Mouse (Mus musculus) gastrocnemius, postnatal 10 days (tissue): ENCODE data around the gene Ube2m. TPM values are rescaled to one million over a fixed set of nuclear protein-coding genes. Genes with fewer than 3 reads are reported as not detected.

Experiments used
- DNase-seq: peaks from one replicate; pipeline ENCODE4 v3.0.0; 2021; ENCODE audit warnings: mixed read lengths
- total RNA-seq, 2 experiments: library from RNA; stranded (reverse); gene quantifications; 2 replicates each; pipeline ENCODE4 v1.2.3; 2021

Ube2m gene
- total RNA-seq, 2 experiments from 2014 or later = 153 to 168 TPM

DNA sequence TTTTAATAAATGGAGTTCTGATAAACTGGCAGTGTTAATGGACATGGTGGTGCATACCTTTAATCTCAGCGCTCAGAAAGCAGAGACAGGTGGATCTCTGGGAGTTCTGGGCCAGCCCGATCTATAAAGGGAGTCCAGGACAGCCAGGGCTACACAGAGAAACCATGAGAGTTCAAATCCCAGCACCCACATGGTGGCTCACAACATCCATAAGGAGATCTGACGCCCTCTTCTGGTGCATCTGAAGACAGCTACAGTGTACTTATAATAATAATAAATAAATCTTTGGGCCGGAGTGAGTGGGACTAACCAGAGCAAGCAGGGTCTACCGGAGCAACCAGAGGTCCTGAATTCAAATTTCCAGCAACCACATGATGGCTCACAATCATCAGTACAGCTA is 34.7 kb downstream of the Ube2m start:
- DNase-seq = no peak

DNA sequence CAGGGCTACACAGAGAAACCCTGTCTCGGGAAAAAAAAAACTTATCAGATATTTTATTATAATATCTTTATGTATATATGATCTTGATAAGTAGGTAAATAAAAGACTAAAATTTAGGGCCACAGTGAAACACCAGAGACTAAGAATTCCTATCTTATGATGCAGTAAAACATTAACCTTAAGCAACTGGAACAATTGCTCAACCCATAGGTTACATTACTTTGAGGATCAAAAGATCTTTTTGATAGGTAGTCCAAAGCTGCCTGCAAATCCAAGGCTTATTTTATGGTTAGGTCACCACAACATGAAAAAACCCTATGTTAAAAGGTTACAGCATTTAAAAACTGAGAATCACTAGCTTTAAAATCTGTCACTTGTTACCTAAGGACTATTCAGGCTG is 36.5 kb downstream of the Ube2m start:
- no peak for DNase-seq

DNA sequence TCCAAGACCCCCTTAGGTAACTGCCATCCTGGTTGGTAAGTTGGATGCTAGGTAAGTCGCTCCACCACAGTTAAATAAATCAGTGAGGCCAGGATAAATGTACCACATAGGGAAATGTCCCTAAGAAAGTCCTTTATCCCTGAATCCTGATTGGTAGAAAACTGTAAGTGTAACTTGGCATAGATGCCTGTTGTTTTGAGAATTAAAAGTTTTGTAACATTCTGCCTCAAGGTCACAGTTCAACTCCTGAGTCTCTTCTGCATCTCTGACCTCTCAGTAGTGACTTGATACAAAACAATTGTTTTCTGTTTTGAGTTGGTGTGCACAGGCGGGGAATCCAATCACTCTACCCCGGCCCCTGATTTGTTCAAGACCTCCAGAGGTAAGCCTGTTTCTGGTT is 39.2 kb downstream of the Ube2m start, which contains the start of gene Trim28:
Gene Trim28 (plus strand): TSS at position 264 of the 400 bp plus-strand sequence.
- no peak for DNase-seq

GRCm38 (mm10) chr7:12998053-12998452 is 40.0 kb downstream of the Ube2m start, which contains the start of gene Slc27a5:
Slc27a5 (minus strand) TSS chr7:12998192.
- no peak for DNase-seq

- no peak for DNase-seq
Observed at GRCm38 (mm10) chr7:12997230-12997629, 40.8 kb downstream of the Ube2m start.

DNA sequence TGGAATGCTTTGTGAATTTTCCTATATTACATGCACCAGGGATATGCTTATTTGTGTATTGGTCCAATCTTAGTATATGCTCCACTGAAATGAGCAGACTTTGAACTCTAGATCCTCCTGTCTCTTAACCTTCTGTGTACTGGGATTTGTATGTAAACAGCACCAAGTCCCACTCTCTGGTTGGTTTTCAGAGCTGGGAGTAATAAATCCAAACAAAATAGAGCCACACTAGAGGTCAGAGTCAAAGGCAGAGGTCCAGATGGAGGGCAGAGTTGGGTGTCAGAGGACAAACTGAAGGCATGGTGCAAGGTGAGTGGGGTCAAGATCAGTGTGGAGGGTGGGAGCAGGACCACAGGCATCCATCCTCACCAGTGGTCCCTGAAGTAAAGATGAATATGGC is 42.2 kb downstream of the Ube2m start:
- no peak for DNase-seq

DNA sequence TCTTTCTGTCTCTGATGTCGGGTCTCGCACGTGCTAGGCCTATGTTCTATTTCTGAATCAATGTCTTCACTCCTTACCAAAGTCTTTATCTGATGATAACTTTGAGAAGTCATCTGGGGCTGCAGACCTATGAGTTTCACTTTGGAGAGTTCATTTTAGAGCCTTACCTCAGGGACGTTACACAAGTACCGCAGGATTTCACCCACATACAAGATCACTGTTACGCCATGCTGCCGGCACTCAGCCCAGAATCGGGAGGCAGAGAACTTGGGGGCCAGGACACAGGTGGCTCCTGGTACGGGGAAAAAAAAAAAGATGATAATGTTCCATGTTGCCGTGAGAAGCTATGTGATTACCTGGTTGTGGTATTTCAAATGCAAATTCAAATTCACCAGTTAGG is 44.9 kb downstream of the Ube2m start:
- no peak for DNase-seq

- no peak for DNase-seq
Observed at GRCm38 (mm10) chr7:12992222-12992621, 45.9 kb downstream of the Ube2m start.

DNA sequence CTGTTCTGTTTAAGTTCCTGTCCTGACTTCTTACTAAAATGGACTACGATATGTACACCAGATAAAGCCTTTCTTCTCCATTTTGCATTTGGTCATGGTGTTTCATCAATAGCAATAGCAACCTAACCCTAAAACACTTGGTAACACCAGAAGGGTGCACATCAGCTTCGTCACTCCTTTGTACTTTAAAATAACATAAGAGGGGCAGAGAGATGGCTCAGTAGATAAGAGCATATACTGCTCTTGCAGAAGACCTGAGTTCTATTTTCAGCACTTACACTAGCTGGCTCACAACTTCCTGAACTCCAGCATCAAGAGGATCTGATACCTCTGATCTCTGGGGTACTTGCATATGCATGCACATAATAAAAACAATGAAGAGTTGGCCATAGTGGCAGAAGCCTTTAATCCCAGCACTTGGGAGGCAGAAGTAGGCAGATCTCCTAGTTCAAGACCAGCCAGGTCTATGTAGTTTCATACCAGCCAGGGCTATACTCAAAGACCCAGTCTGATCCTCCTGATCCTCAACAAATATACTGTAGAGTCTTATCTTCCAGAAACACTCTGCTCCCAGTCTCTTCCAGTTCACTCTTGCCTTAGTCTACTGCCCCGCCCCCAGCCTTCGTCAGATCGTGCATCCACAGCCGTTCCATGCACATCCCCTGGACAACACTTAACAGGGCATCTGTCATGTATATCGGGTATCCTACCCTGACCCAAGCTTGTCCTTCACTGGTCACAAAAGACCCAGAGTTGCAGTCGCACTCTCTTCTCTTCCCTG is 50.5 kb downstream of the Ube2m start:
- DNase-seq = no peak

DNA sequence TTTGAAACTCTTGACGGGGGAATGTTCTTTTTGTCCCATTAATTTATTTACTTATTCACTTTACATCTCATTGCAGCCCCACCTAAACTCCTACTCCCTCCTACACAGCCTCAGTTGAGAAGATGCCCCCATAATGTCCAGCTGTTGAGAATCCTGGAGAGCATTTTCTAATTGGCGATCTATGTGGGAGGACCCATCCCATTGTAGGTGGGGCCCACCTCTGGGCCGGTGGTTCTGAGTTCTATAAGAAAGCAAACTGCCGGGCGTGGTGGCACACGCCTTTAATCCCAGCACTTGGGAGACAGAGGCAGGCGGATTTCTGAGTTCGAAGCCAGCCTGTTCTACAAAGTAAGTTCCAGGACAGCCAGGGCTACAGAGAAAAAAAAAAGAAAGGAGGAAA is 51.2 kb downstream of the Ube2m start:
- no peak for DNase-seq

DNA sequence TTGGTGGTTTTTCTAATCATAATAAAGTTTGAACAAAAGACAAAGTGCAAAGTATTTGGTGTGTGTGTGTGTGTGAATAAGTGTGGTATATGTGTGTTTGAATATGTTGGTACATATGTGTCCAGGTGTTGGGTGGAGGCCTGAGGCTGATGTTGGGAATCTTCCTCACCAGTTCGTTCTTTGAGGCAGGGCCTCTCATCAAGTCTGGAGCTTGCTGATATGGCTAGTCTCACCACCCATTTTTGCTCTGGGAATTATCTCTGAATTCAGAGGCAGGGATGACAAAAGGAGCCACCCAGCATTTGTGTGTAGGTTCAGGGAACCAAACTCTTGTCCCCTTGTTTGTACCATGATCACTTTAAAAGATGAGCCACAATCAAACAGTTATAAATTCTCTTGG is 52.4 kb downstream of the Ube2m start:
- DNase-seq = no peak

Other genes with a start within 250 kb of the Ube2m start
- 1 to 10 TPM; 3.6 to 4.9 TPM for gene Zscan18, start 234.6 kb downstream of the Ube2m start, total RNA-seq
- gene Zfp329, start 219.4 kb downstream of the Ube2m start, total RNA-seq = 1 to 10 TPM; 5.8 to 8.9 TPM
- gene Zfp110, start 203.5 kb downstream of the Ube2m start, total RNA-seq = 10 to 100 TPM in 1 of 2 experiments, 1 to 10 TPM in 1; 9.8 to 13.4 TPM
- gene Zfp128, start 157.1 kb downstream of the Ube2m start, total RNA-seq = 1 to 10 TPM; 2.1 to 3.0 TPM
- 1 to 10 TPM; 2.9 to 4.5 TPM for gene Zscan22, start 140.5 kb downstream of the Ube2m start, total RNA-seq
- gene Rps5, start 116.0 kb downstream of the Ube2m start, total RNA-seq = 100 to 1,000 TPM; 858 to 886 TPM
- gene Rnf225, start 110.9 kb downstream of the Ube2m start, total RNA-seq = under 1 TPM; 0.26 to 0.34 TPM
- gene Zfp324, start 72.4 kb downstream of the Ube2m start, total RNA-seq = 1 to 10 TPM; 2.8 to 4.8 TPM
- gene Zfp446, start 60.4 kb downstream of the Ube2m start, total RNA-seq = 1 to 10 TPM; 2.1 to 3.8 TPM
- under 1 TPM in 1 of 2 experiments, not detected in 1; 0.16 TPM for gene Slc27a5, start 40.1 kb downstream of the Ube2m start, total RNA-seq
- 100 to 1,000 TPM; 118 to 161 TPM for gene Trim28, start 39.2 kb downstream of the Ube2m start, total RNA-seq
- gene Zbtb45, start 28.2 kb downstream of the Ube2m start, total RNA-seq = 1 to 10 TPM; 5.5 to 6.6 TPM
- 100 to 1,000 TPM; 114 to 123 TPM for gene Chmp2a, start 3.5 kb downstream of the Ube2m start, total RNA-seq
- gene Mzf1, start 16.5 kb upstream of the Ube2m start, total RNA-seq = 1 to 10 TPM; 1.2 to 1.5 TPM
- not detected for gene Vmn1r85, start 56.9 kb upstream of the Ube2m start, total RNA-seq
- gene Vmn1r86, start 81.6 kb upstream of the Ube2m start, total RNA-seq = not detected
- not detected for gene Vmn1r87, start 101.9 kb upstream of the Ube2m start, total RNA-seq
- under 1 TPM; 0.07 to 0.11 TPM for gene Vmn1r88, start 121.3 kb upstream of the Ube2m start, total RNA-seq
- not detected for gene Vmn1r89, start 174.7 kb upstream of the Ube2m start, total RNA-seq
- gene Lig1, start 239.0 kb upstream of the Ube2m start, total RNA-seq = 10 to 100 TPM in 1 of 2 experiments, 1 to 10 TPM in 1; 9.6 to 16.5 TPM
- gene Zswim9, start 240.4 kb upstream of the Ube2m start, total RNA-seq = 1 to 10 TPM; 5.4 to 7.0 TPM